Mouse (Mus musculus): ENCODE data around the gene Paqr4.

Gene Paqr4

GRCm38 (mm10) chr17:23749400-23750191 lies 8.9 kb upstream of the Paqr4 start:
- DNase-seq (ENCODE audit: low spot score in 2 of 2): no peak

GRCm38 (mm10) chr17:23748631-23749391 lies 8.1 kb upstream of the Paqr4 start:
- peak; percentile 47 to 64 for DNase-seq (ENCODE audit: low spot score in 2 of 2)

- DNase-seq (ENCODE audit: low spot score in 2 of 2): no peak
Observed at GRCm38 (mm10) chr17:23748026-23748425, 7.4 kb upstream of the Paqr4 start.

- no peak for DNase-seq (ENCODE audit: low spot score in 2 of 2)
Observed at GRCm38 (mm10) chr17:23747471-23747870, 6.8 kb upstream of the Paqr4 start.

GRCm38 (mm10) chr17:23746767-23747166 lies 6.1 kb upstream of the Paqr4 start:
- no peak for DNase-seq (ENCODE audit: low spot score in 2 of 2)

- DNase-seq (ENCODE audit: low spot score in 2 of 2): no peak
Observed at GRCm38 (mm10) chr17:23746311-23746710, 5.6 kb upstream of the Paqr4 start.

GRCm38 (mm10) chr17:23745301-23746251 lies 4.9 kb upstream of the Paqr4 start, which contains the start of gene Kremen2:
Gene Kremen2, minus strand, starts transcription at chr17:23745833.
- DNase-seq (ENCODE audit: low spot score in 2 of 2): no peak

- DNase-seq (ENCODE audit: low spot score in 2 of 2): no peak
Observed at GRCm38 (mm10) chr17:23744651-23745050, 4.0 kb upstream of the Paqr4 start.

GRCm38 (mm10) chr17:23744076-23744475 lies 3.4 kb upstream of the Paqr4 start:
- no peak for DNase-seq (ENCODE audit: low spot score in 2 of 2)

- DNase-seq (ENCODE audit: low spot score in 2 of 2): no peak
Observed at GRCm38 (mm10) chr17:23742941-23743340, 2.3 kb upstream of the Paqr4 start.

GRCm38 (mm10) chr17:23742210-23742793 lies 1.6 kb upstream of the Paqr4 start:
- DNase-seq (ENCODE audit: low spot score in 2 of 2): no peak

GRCm38 (mm10) chr17:23741359-23742209 lies 917 bp upstream of the Paqr4 start:
- DNase-seq (ENCODE audit: low spot score in 2 of 2): no peak

GRCm38 (mm10) chr17:23740136-23740584 lies 507 bp downstream of the Paqr4 start:
- peak; percentile 68 to 84 for DNase-seq (ENCODE audit: low spot score in 2 of 2)

GRCm38 (mm10) chr17:23739202-23740135 lies 1.2 kb downstream of the Paqr4 start:
- no peak for DNase-seq (ENCODE audit: low spot score in 2 of 2)

- DNase-seq (ENCODE audit: low spot score in 2 of 2): no peak
Observed at GRCm38 (mm10) chr17:23738836-23739201, 1.8 kb downstream of the Paqr4 start.

- DNase-seq (ENCODE audit: low spot score in 2 of 2): no peak
Observed at GRCm38 (mm10) chr17:23737493-23738445, 2.9 kb downstream of the Paqr4 start.

GRCm38 (mm10) chr17:23734341-23734740 lies 6.3 kb downstream of the Paqr4 start:
- no peak for DNase-seq (ENCODE audit: low spot score in 2 of 2)

GRCm38 (mm10) chr17:23730441-23730840 lies 10.2 kb downstream of the Paqr4 start:
- no peak for DNase-seq (ENCODE audit: low spot score in 2 of 2)

Measured in urinary bladder, adult 18-20 months (tissue).